Mouse (Mus musculus) urinary bladder, postnatal 14 days (tissue): ENCODE data around the gene Grk2.

Experiments used
- DNase-seq: peaks from one replicate; pipeline ENCODE4 v3.0.0; 2021; ENCODE audit warnings: low spot score

Grk2 gene

DNA sequence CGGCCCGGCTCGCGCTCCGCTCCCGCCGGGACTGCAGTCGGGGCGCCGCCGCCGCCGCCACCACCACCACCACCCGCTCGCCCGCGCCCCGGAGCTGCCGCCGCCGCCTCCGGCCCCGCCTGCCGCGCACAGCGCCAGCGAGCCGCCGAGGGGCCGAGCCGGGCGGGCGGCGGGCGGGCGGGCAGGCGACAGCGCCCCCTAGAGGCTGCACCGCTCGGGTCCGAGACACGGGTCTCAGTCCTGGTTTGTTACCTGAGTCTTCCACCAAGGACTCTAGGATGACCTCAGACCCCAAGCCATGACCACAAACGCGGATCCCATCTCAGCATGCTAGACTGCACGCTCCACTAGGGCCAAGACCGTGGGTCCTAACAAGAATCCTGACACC lies at the start of gene Grk2:
TSS of gene Grk2 (minus strand) at position 33 of the 388 bp plus-strand sequence.
- peak; percentile 82 for DNase-seq

DNA sequence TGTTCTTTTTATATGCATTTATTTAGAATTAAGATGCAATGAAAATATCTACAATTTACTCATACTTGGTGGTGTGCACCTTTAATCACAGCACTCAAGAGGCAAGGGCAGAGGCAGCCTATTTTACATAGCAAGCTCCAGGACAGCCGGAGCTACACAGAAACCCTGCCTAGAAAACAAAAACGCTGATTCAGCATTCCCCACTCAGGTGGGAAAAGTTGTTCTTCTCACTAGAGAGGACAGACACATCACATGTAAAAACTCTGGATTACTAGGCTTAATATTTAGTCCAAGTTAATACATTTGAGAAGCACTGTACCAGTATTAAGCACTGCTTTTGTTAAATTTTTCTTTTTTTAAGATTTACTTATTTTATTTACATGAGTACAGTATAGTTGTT lies 43.4 kb upstream of the Grk2 start:
- no peak for DNase-seq

DNA sequence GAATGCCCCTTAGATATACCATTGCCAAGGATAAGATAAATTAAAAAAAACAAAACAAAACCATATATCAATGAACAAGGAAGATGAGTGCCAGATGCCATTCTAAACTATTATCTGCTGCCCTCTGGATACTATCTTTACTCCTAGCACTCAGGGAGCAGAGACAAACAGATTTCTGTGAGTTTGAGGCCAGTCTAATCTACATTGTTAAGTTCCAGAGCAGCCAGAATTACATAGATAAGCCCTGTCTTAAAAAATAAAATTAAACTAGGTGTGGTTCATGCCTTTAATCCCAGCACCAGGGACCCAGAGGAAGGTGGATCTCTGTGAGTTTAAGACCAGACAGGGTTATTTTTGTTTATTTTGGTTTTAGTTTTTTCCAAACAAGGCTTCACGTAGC lies 40.5 kb upstream of the Grk2 start:
- no peak for DNase-seq

DNA sequence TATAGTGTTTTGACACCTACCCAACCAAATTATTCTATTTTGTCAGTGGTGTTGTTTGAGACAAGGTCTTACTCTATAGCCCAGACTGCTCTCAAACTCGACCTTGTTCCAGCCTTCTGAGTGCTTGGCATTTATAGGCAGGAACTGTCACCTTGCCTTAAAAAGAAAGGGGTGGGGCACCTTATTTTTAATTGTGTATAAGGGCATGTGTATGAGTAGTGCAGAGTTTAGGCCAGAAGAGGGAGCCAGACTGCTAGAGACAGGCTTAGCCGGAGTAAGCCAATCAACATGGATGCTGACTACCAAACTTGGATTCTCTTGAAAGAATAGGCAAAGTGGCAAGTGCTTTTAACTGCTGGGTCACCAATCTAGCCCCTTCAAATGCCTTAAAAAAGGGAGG lies 32.1 kb upstream of the Grk2 start:
- DNase-seq, result peak; percentile 68

DNA sequence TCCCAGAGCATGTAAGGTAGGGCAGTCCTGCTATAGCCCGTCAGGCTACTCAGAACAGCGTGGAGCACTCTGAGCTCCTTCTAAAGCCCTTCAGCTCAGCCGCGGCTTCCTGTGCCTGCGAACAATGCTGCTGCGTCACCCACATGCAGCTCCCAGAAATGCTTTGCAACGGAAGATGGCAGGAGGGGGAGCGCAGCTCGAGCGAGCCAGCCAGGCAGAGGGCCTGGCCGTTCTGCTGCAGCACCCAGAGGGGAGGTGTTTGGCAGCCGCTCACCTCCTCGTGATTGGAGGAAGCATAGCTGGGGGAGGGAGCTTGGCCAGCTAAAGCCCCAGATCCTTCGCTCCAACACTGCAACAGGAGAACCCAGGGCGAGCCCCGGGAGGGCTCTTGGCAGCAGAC lies 27.8 kb upstream of the Grk2 start:
- peak; percentile 95 for DNase-seq

DNA sequence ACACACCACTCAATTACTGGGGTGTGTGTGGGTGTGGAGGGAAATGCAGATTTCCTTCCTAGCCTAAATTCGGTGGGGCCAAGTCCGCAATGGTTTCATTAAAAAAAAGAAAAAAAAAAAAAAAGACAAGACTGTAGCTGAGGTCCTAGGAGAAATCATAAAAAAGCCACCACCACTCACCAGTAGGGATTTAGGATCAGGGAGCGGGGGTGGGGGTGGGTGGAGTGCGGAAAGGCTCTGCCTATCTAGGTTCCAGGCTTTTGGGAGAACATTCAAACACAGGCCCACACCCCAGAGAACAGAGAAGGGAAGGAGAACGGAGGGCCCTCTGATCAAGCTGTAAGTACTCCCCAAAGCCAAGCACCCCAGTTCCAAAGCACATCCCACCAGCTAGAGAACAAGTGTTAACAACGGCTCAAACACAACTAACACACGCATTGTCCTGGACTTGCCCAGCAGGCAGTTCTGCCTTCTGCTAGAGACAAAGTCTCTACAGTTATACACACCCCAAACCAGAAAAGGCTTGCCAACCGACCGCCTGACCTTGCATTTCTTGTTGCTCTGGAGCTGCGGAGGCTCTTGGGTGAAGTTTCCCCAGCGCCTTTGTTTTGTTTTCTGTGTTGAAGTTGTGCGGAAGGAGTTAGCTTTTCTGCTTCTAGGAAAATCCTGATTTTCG lies 27.2 kb upstream of the Grk2 start:
- DNase-seq, result peak; percentile 35

DNA sequence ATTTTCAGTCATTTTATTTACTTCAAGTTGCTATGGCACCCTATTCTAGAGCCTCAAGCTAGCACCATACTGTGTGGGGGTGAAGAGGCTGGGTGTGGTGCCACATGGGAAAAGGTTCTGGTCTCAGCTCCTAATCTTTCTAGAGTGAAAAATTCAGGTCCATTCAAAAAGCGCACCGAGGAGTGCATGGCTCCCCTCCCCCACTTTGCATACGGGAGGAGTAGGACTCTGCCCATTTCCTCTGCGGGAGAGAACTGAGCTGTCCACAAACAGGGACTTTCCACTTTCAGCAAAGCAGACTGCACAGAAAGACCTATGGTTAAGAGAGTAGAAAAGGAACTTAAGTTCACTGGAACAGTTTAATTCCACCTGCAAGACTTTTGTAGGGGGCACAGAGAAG lies 26.6 kb upstream of the Grk2 start:
- DNase-seq, result peak; percentile 59

DNA sequence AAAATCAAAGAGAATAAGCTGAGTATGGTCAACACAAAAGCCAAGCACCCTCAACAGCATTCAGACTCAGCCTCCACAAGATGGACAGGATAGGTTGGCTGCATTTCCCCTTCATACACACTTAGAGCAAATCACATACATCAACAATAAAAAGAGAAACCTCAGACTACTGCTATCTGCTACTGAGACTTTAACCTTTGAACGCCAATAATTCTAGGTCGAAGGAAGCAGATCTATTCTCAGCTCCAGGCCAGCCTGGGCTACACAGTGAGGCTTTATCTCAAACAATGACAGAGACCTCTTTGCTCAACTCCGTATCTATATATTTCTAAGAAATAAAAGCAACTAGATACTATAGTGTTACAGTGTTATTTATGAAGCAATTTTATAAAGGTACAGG lies 25.3 kb upstream of the Grk2 start:
- DNase-seq, result no peak

DNA sequence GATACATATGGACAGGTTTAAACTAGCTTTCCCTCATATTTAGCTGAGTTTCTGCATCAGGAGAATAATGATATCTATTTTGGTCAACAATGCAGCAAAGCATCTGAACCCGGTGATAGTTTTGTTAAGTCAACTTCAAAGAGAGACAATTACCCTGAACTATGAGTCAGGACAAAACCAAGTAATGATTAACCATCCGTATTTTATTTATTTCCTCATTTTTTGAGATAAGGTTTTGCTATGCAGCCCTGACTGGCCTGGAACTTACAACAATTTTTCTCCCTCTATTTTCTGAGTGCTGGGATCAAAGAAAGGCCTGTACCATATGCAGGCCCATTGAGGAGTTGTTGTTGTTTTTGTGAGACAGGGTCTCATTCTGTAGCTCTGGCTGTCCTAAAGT lies 24.6 kb upstream of the Grk2 start:
- DNase-seq, result no peak

DNA sequence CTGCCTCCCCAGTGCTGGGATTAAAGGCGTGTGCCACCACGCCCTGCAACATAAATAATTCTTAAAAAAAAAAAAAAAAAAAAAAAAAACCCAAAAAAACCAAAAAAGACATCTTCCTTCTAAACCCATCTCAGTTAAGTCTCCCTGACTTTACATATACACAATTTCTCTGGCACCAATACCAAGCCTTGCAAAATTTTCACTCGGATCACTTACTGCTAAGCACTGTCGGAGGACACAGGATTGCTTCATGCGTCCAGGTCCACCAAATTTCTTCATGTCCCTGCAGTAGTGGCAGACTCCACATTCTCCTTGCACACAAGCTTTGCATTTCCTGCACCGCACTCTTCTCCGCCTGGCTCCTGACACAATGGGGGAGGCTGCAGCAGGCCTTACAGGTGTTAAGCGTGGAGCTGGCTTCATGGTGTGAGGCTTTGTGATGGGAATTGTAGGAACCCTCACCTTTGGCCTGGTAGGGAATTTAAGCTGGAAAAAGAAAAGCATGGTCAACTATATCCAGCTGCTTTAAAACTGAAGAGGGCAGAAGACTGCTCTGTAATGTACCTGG lies 22.8 kb upstream of the Grk2 start:
- DNase-seq, result no peak

DNA sequence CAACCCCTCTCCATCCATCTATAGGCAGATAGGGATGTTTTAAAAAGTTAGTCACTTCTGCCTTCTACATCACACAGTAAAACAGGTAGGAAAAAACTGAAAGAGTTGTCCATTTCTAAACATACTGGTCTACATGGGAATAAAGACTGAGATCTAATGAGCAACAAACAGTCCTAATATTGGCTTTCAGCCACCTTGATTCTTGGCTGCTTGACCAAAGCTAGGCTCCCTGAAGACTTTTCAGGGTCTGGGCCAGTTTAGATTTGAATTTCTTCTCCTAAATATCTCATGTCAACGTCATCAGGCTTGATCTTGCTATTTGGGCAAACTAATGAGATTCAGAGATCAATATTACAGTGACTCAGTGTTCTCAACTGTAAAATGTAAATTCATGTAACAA lies 20.9 kb upstream of the Grk2 start:
- DNase-seq, result no peak

DNA sequence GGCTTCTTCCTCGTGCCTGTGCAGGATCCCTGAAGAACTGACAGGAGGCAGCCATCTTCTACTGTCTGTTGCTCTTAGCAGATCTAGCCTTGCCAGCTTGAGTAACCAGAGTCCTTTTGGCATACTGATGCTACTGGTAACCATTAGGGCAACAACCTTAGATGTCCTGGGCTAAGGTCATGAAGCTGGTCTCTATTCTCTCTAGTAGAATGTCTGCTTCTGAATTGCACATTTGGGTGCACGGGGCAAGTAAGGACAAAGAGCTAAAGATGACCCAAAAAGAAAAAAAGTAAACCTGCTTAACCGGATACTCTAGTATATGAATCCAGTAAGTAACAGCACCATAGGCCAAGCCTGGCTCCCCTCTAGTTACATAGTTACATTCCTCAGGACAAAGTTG lies 20.1 kb upstream of the Grk2 start:
- DNase-seq, result no peak

DNA sequence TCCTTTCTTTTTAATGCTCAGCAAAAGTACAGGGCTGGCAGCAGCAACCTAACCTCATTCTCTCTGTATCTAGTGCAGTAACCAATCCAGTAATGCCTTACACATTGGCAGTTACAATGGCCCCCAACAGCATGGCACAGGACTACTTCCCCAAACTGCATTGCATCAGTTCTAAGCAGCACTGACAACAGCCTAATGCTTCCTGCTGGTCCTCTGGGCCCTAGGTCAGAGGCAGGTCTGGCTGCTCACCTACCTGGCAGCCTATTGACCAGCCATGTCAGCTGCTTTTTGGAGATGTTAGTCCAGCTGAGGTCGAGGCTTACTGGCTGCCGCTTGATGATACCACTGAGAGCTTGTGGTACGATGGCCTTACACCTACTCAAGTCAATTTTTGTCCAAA lies 16.1 kb upstream of the Grk2 start:
- DNase-seq, result no peak

DNA sequence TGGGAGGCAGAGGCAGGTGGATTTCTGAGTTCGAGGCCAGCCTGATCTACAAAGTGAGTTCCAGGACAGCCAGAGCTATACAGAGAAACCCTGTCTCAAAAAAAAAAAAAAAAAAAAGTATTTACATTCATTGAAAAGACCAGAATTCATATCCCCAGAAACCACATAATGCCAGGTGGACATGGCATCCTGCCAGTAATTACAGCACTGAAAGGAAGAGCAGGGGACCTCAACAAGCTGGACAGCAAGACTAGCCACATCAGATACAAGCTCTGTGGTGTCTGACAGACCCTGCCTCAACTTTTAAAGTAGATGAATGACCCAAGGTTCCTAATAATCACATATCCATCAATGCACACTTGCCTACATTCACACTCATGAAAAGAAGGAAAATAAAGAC lies 15.6 kb upstream of the Grk2 start:
- no peak for DNase-seq

DNA sequence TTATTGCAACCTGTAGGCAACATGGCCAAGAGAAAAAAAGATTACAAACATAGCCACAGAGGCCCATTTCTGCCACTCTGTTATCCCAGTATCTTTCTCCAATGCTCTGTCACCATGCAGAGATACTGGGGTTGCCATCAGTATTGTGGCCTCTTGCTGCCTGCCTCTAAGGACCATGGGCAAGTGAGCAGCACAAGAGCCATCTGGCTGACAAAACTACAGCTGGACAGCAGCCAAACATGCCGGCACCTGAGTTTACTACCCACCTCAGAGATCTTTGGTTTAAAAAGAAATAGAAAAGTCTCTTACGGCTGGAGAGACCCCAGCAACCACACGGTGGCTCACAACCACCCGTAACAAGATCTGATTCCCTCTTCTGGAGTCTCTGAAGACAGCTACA lies 13.2 kb upstream of the Grk2 start:
- no peak for DNase-seq

DNA sequence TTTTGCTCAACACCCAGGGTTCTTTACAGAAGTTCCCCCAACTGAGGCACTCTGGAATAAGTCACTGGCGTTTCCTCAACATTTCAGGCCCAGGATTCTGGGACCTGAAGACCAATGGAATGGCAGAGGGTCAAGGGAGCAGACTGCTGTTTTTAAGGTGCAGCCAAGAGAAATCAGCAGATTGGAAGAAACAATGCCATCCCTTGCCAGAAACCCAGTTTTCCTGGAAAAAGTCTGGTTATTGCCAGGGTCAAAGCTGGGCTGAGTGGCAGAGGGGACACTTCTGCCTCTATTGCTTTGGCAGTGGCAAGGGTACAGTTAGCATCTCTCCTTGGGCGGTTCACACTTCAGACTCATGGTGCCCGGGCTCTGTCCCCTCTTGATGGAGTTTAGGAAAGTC lies 11.2 kb upstream of the Grk2 start:
- no peak for DNase-seq

DNA sequence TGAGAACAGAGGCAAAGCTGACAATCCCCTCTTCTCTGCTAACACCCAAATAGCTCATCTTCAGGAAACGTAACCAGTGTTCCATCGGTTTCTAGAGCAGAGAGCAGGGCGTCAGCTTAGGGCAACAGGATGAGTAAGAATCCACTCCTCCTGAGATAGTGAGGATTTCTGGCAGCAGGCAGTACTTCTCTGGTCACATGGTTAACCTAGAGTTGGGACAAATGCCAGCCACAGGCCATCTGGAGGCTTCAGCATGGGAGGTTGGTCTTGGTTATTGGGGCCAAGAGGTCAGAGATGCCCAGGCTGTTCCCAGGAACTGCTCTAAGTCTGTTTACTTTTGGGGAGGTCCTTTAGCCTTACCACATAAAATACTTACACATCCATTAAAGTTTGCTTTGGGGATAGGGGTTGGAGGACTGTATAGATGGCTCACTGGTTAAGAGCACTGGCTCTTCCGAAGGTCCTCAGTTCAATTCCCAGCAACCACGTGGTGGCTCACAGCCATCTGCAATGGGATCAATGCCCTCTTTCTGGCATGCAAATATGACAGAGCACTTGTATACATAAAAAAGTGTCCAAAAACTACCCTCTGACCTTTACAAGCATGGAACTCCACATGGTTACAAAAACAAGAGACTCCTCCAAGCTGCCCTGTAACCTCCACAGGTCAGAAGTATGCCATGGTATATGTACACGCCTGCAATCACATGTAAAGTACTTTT lies 9.4 kb upstream of the Grk2 start:
- DNase-seq, result peak; percentile 50

DNA sequence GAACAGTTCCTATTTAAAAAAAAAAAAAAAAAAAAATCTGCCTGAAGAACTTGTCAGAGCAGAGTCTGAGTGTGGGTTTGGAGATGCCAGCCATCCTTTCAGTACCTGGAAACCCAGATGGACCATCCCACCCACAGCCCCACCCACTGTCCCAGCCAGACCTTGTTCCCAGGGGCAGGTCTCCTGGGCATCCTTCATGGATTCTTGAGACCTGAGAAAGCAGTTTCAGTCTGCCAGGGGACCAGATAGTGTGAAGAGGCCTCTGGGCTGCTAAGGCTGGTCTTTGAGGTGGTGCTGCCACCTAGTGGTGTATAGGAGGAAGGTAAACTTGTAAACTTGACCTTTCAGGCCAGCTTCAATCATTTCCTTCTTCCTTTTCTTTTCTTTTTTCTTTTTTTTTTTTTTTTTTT lies 3.8 kb upstream of the Grk2 start:
- peak; percentile 57 for DNase-seq

DNA sequence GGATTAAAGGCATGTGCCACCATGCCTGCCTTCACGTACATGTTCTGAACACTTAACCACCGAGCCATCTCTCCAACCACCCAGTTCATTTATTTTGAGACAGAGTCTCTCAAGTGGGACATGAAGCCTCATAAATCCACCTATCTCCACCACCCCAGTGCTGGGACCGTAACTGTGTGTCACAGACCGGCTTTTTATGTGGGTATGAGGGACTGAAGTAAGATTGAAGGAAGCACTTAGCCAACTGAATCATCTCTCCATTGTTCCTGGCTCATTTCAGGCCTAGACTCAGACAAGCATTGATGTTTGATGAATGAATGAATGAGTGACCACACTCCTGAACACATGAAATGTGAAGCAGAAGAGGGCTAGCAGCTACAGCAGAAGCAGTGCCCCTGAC lies 3.3 kb upstream of the Grk2 start:
- no peak for DNase-seq

DNA sequence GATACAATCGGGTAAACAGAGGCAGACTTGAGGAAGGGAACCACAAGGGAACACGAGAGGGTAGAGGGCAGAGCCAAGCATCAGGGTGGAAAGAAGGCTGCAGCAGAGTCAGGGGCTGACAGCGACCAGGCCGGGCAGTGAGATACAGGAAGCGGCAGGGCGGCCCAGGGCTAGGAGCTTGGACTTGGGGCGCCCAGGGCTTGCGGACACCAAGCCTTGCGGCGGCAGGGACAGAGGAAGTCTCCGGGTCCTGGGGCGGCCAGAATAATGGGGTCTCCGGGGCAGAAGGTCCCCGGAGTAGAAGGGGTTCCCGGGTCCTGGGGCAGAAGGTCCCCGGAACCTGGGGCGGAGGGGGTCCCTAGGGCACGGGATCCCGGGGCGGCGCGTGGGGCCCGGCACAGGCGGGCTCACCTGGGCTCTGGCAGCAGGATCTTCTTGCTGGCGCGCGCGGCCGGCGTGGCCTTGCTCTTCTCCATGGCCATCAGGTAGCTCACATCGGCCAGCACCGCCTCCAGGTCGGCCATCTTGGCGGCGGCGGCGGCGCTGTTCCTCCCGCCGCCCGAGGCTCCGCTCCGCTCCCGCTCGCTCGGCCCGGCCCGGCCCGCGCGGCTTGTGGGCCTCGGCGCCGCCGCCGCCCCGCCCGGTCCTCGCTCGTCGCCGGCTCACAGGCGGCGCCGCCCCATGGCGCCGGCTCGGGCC lies 382 bp downstream of the Grk2 start:
- peak; percentile 46 for DNase-seq

DNA sequence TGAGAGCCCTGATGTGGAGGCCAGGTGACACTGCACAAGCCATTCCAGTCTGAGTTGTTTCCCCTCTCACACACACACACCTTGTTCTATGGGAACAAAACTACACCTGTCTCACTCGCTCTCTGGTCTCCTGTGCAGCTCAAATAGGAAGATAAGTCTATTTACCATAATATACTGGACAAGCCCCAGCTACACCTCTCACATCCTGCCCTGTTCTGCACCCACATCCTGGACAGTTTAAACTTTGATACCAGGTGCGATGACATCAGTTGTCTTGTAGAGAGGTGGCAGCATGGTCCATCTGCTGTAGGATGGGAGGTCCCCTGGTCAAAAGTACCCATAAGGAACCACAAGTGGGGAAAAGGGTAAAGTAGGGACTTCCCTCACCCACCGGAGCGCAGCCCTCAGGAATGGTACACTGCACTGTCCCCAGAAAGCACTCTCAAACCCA lies 1.1 kb downstream of the Grk2 start:
- no peak for DNase-seq

DNA sequence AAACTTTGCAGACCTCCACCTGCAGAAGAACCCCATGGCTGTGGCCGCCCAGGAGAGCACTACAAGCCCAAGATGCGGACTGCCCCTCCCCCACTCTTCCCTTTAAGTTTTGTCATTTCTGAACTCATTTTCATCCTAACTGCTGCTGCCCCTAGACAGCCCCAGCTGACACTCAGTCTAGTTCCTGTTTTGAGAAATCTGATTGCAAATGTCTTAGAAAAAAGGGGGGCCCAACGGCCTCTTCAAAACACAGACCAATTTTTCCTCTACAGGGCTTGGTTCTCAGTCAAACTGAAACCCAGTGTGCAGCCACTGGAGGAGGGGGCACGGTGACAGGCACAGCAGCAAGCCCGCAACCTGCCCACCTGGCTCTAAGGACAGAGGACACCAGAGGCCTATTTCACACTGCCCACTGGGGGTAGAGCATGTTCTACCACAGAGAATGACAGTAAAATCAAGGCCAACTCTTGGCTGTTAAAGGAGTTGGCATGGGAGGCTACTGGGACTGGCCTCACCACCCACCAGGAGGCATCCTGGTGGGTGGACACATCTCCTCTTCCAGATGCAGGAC lies 1.7 kb downstream of the Grk2 start:
- DNase-seq, result no peak

DNA sequence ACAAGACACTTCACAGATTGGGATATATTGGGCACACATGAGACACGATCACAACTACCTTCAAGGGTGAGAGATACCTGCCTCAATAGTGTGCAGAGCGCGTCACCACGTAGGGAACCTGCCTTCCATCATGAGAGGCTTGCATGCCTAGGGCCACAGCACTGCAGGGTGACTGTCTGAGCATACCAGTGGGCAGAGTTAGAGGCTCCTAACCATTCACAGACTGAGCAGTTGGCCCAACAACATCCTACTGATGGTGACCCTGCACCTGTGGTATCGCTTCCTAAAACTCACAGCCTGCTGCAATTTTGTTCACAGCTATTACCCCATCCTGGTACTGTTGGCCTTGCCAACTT lies 2.4 kb downstream of the Grk2 start:
- DNase-seq, result no peak
